Mouse (Mus musculus) embryonic facial prominence, embryonic 15.5 days (tissue): ENCODE measurements around the gene Cuedc1. TPM values are rescaled to one million over a fixed set of nuclear protein-coding genes. Genes with fewer than 3 reads are reported as not detected.

Source experiments
- ATAC-seq: fragments of 200-750 bp; cut with Nextera tagmentation; 2 replicates; pipeline ENCODE4 v1.8.0; 2017; ENCODE audit warnings: low read depth, moderate TSS enrichment; ENCODE audit not compliant: insufficient number of reproducible peaks, low FRiP score, low TSS enrichment
- H3K27ac ChIP-seq: fragments of 300-500 bp; sonication (generic); replicated peaks from 2 replicates; pipeline ENCODE4 v1.5.1; 2015; ENCODE audit warnings: mild to moderate bottlenecking, inconsistent platforms
- H3K27me3 ChIP-seq: fragments of 300-500 bp; sonication (generic); 2 replicates; pipeline ENCODE4 v1.6.1; 2015; ENCODE audit warnings: inconsistent platforms
- H3K36me3 ChIP-seq: fragments of 300-500 bp; sonication (generic); 2 replicates; pipeline ENCODE4 v1.6.1; 2015; ENCODE audit warnings: mild to moderate bottlenecking, inconsistent platforms
- H3K4me1 ChIP-seq: fragments of 300-500 bp; sonication (generic); 2 replicates; pipeline ENCODE4 v1.6.1; 2015; ENCODE audit warnings: inconsistent platforms
- H3K4me2 ChIP-seq: fragments of 300-500 bp; sonication (generic); replicated peaks from 2 replicates; pipeline ENCODE4 v1.6.1; 2015; ENCODE audit warnings: mild to moderate bottlenecking, inconsistent platforms
- H3K4me3 ChIP-seq: fragments of 300-500 bp; sonication (generic); replicated peaks from 2 replicates; pipeline ENCODE4 v1.5.1; 2015; ENCODE audit warnings: mild to moderate bottlenecking, inconsistent platforms
- H3K9ac ChIP-seq: fragments of 300-500 bp; sonication (generic); 2 replicates; pipeline ENCODE4 v1.6.1; 2015; ENCODE audit warnings: inconsistent platforms
- H3K9me3 ChIP-seq: fragments of 300-500 bp; sonication (generic); replicated peaks from 2 replicates; pipeline ENCODE4 v1.6.1; 2016; ENCODE audit warnings: inconsistent platforms
- WGBS: fragments of 180-500 bp; shearing (Covaris S2); methylation state at CpG from one replicate; pipeline ENCODE4 v1.1.7; 2015; 5-methylcytosine and 5-hydroxymethylcytosine counted together
- polyA plus RNA-seq: library from polyadenylated mRNA; unstranded; fragments of >200 nt; fragmentation: Nextera tagmentation; extraction: Ambion mirVana; gene quantifications from 2 replicates; pipeline ENCODE4 v1.2.1, GENCODE M21; 2015

Gene Cuedc1
- polyA plus RNA-seq, 1 experiment from 2014 or later: 38.7 TPM

- H3K4me2 ChIP-seq: no peak overlapping the region
- 69% methylated on average over 8 of the region's 8 CpGs for WGBS
Observed at GRCm38 (mm10) chr11:88106292-88106554, 8.4 kb downstream of the Cuedc1 start.

GRCm38 (mm10) chr11:88107365-88107764, 9.5 kb downstream of the Cuedc1 start:
- WGBS: 46% methylated on average over 4 of the region's 4 CpGs
- Histone ChIP-seq H3K4me2 (no peak overlapping the region), H3K36me3 (no peaks in the 10 kb centered on the region), H3K27me3 (no peaks in the 10 kb centered on the region), H3K9ac (no peak overlapping the region), H3K4me3 (no peak overlapping the region), H3K27ac (no peak overlapping the region), H3K9me3 (no peaks in the 10 kb centered on the region), H3K4me1 (peaks cover 39% of the 10 kb centered on the region)
- no peak for ATAC-seq

More at GRCm38 (mm10) chr11:88106292-88106554, 8.4 kb downstream of the Cuedc1 start:
- no peak overlapping the region for H3K4me3 ChIP-seq
- no peaks in the 10 kb centered on the region for H3K9me3 ChIP-seq
- no peak for ATAC-seq
- H3K27me3 ChIP-seq: no peaks in the 10 kb centered on the region
- no peak overlapping the region for H3K27ac ChIP-seq
- H3K36me3 ChIP-seq: no peaks in the 10 kb centered on the region
- H3K9ac ChIP-seq: no peak overlapping the region
- peaks cover 36% of the 10 kb centered on the region for H3K4me1 ChIP-seq

- Histone ChIP-seq H3K9me3 (no peaks in the 10 kb centered on the region), H3K4me1 (peaks cover 52% of the 10 kb centered on the region), H3K4me2 (no peak overlapping the region), H3K27me3 (no peaks in the 10 kb centered on the region), H3K4me3 (no peak overlapping the region), H3K27ac (no peak overlapping the region), H3K9ac (no peak overlapping the region), H3K36me3 (no peaks in the 10 kb centered on the region)
- no peak for ATAC-seq
- WGBS: 66% methylated on average over 9 of the region's 9 CpGs
Observed at GRCm38 (mm10) chr11:88110031-88110594, 12.3 kb downstream of the Cuedc1 start.

- Histone ChIP-seq H3K4me2 (no peak overlapping the region), H3K9ac (no peak overlapping the region), H3K27ac (no peak overlapping the region), H3K4me1 (peaks cover 51% of the 10 kb centered on the region), H3K4me3 (no peak overlapping the region), H3K36me3 (no peaks in the 10 kb centered on the region), H3K27me3 (no peaks in the 10 kb centered on the region), H3K9me3 (no peaks in the 10 kb centered on the region)
- WGBS: 63% methylated on average over 13 of the region's 13 CpGs
- no peak for ATAC-seq
Observed at GRCm38 (mm10) chr11:88112078-88112477, 14.2 kb downstream of the Cuedc1 start.

- Histone ChIP-seq H3K36me3 (no peaks in the 10 kb centered on the region), H3K4me2 (no peak overlapping the region), H3K4me1 (peaks cover 51% of the 10 kb centered on the region), H3K4me3 (no peak overlapping the region), H3K27ac (no peak overlapping the region), H3K9me3 (no peaks in the 10 kb centered on the region), H3K27me3 (no peaks in the 10 kb centered on the region), H3K9ac (no peak overlapping the region)
- no peak for ATAC-seq
- WGBS: 65% methylated on average over 7 of the region's 7 CpGs
Observed at GRCm38 (mm10) chr11:88112677-88113333, 14.9 kb downstream of the Cuedc1 start.

GRCm38 (mm10) chr11:88113543-88114271, 15.8 kb downstream of the Cuedc1 start:
- H3K4me2 ChIP-seq: no peak overlapping the region
- H3K9me3 ChIP-seq: no peaks in the 10 kb centered on the region
- peaks cover 59% of the 10 kb centered on the region for H3K4me1 ChIP-seq
- no peaks in the 10 kb centered on the region for H3K36me3 ChIP-seq
- H3K4me3 ChIP-seq: no peak overlapping the region
- 32% methylated on average over 6 of the region's 6 CpGs for WGBS
- H3K27ac ChIP-seq: peak overlapping the region; percentile 0
- H3K27me3 ChIP-seq: no peaks in the 10 kb centered on the region
- ATAC-seq: no peak
- H3K9ac ChIP-seq: no peak overlapping the region

- H3K4me1 ChIP-seq: peaks cover 67% of the 10 kb centered on the region
- 20% methylated on average over 8 of the region's 8 CpGs for WGBS
- H3K36me3 ChIP-seq: no peaks in the 10 kb centered on the region
- ATAC-seq: peak; percentile 30; the same call in 1 of the 2 replicates
- H3K4me2 ChIP-seq: no peak overlapping the region
- H3K9ac ChIP-seq: no peak overlapping the region
- H3K9me3 ChIP-seq: no peaks in the 10 kb centered on the region
- peak overlapping the region; percentile 0; the same call in 1 of the 2 replicates for H3K27ac ChIP-seq
- no peak overlapping the region for H3K4me3 ChIP-seq
- H3K27me3 ChIP-seq: no peaks in the 10 kb centered on the region
Observed at GRCm38 (mm10) chr11:88114871-88115301, 17.0 kb downstream of the Cuedc1 start.

GRCm38 (mm10) chr11:88116568-88116967, 18.7 kb downstream of the Cuedc1 start:
- no peaks in the 10 kb centered on the region for H3K9me3 ChIP-seq
- no peak overlapping the region for H3K27ac ChIP-seq
- no peak overlapping the region for H3K4me3 ChIP-seq
- no peak overlapping the region for H3K4me2 ChIP-seq
- H3K4me1 ChIP-seq: peaks cover 62% of the 10 kb centered on the region
- no peak overlapping the region for H3K9ac ChIP-seq
- 0 out of 2 replicates have a peak, but pooled peaks cover 3% of the 10 kb centered on the region for H3K36me3 ChIP-seq
- no peak for ATAC-seq
- no peaks in the 10 kb centered on the region for H3K27me3 ChIP-seq
- 75% methylated on average over 6 of the region's 6 CpGs for WGBS

GRCm38 (mm10) chr11:88117356-88118090, 19.7 kb downstream of the Cuedc1 start:
- Histone ChIP-seq H3K27ac (peak overlapping the region; percentile 85), H3K27me3 (no peaks in the 10 kb centered on the region), H3K4me3 (no peak overlapping the region), H3K36me3 (0 out of 2 replicates have a peak, but pooled peaks cover 3% of the 10 kb centered on the region), H3K9ac (no peak overlapping the region), H3K4me2 (no peak overlapping the region), H3K9me3 (no peaks in the 10 kb centered on the region), H3K4me1 (peaks cover 68% of the 10 kb centered on the region)
- ATAC-seq: no peak
- 59% methylated on average over 10 of the region's 10 CpGs for WGBS

GRCm38 (mm10) chr11:88118091-88118440, 20.2 kb downstream of the Cuedc1 start:
- ATAC-seq: no peak
- no peak overlapping the region for H3K4me2 ChIP-seq

More at GRCm38 (mm10) chr11:88118091-88118440, 20.2 kb downstream of the Cuedc1 start:
- no peak overlapping the region for H3K9ac ChIP-seq
- H3K27me3 ChIP-seq: no peaks in the 10 kb centered on the region
- peak overlapping the region; percentile 85 for H3K27ac ChIP-seq
- H3K4me1 ChIP-seq: peaks cover 74% of the 10 kb centered on the region
- 50% methylated on average over 6 of the region's 6 CpGs for WGBS
- no peak overlapping the region for H3K4me3 ChIP-seq
- H3K9me3 ChIP-seq: no peaks in the 10 kb centered on the region
- 0 out of 2 replicates have a peak, but pooled peaks cover 3% of the 10 kb centered on the region for H3K36me3 ChIP-seq
